Mouse (Mus musculus): Measurements from ENCODE around the gene Camkk1. TPM values are rescaled to one million over a fixed set of nuclear protein-coding genes. Genes with fewer than 3 reads are reported as not detected.

Camkk1 gene
- polyA plus RNA-seq, 1 experiment from 2014 or later: 34.7 TPM

DNA sequence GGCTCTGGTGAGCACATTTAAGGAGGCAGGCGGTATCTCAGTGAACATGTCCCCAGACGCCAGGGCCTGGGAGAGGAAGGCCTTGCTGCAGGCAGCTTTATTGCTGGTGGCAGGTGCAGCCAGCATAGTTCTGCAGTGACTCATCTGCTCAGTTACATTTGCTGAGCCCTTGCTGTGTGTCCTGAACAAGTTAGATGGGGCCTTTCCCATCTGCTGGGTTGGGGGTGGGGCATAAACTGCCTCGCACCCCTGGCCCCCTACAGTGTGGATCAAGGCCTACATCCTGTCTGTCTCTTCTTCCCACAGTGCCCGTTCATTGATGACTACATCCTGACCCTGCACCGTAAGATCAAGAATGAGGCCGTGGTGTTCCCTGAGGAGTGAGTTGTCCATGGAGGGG lies 18.1 kb downstream of the Camkk1 start:
- ATAC-seq (ENCODE audit: low FRiP score): no peak
- H3K36me3 ChIP-seq: peaks cover 56% of the 10 kb centered on the region
- H3K27me3 ChIP-seq (replicated peaks): no peaks in the 10 kb centered on the region
- no peak overlapping the region for H3K9ac ChIP-seq (replicated peaks)
- no peaks in the 10 kb centered on the region for H3K9me3 ChIP-seq (replicated peaks)
- no peak overlapping the region for H3K27ac ChIP-seq (replicated peaks)
- 30% methylated on average over 6 of the region's 6 CpGs for WGBS
- no peak overlapping the region for H3K4me3 ChIP-seq (replicated peaks)
- no peak overlapping the region for H3K4me2 ChIP-seq
- peaks cover under 1% of the 10 kb centered on the region; the same call in 1 of the 2 replicates for H3K4me1 ChIP-seq

DNA sequence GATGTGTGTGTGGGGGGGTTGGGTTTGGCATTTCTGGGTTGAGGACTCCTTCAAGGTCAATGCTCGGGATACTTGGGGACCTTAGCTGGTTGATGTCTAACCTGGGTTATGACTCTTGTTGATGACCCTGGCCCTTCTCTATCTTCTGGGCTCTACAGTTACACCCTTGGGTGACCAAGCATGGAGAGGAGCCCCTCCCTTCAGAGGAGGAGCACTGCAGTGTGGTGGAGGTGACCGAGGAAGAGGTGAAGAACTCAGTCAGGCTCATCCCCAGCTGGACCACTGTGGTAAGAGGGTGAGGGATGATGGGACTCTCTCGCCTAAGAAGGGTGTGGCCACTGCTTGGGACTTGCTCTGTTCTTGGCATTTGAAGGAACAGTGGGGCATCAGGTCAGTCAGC lies 18.9 kb downstream of the Camkk1 start:
- Histone ChIP-seq H3K27ac (replicated peaks) (no peak overlapping the region), H3K9me3 (replicated peaks) (no peaks in the 10 kb centered on the region), H3K4me3 (replicated peaks) (no peak overlapping the region), H3K4me2 (no peak overlapping the region), H3K27me3 (replicated peaks) (no peaks in the 10 kb centered on the region), H3K9ac (replicated peaks) (no peak overlapping the region), H3K36me3 (peaks cover 56% of the 10 kb centered on the region), H3K4me1 (no peaks in the 10 kb centered on the region)
- WGBS: 93% methylated on average over 3 of the region's 3 CpGs
- ATAC-seq (ENCODE audit: low FRiP score): no peak

DNA sequence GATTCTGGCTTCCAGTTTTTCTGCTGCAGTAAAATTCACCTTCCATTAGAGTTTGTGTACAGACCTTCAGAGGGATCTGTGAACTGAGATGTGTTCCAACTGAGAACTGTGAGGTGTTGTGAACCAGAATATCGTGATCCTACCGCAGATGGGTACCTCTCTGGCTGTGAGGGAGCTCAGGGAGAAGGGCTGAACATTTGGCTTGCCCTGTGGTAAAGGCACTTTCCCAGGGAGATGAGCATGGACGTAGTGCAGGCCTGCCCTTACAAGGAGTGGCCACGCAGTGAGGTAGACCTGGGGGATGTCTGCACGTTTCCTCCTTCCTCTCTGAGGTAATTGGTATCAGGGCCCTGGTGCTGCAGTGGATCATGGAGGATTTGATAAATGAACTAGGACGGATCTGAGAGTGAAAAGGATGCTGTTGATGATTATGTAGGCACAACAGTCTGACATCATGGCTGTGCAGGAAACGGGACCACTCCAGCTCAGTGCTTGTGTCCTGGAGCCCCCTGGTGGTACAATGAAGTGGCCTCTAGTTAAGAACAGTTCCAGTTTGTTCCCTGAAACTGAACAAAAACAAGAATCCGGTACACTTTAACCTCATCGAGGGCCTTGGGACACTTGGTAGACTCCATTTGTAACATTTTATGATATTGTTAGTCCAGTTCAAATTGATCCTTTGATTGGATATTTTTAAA lies 20.4 kb downstream of the Camkk1 start:
- Histone ChIP-seq H3K4me1 (no peaks in the 10 kb centered on the region), H3K27ac (replicated peaks) (no peak overlapping the region), H3K9me3 (replicated peaks) (no peaks in the 10 kb centered on the region), H3K4me3 (replicated peaks) (no peak overlapping the region), H3K36me3 (peaks cover 44% of the 10 kb centered on the region), H3K4me2 (no peak overlapping the region), H3K9ac (replicated peaks) (no peak overlapping the region), H3K27me3 (replicated peaks) (no peaks in the 10 kb centered on the region)
- 0 out of 2 replicates have a peak, but pooled peaks have one; percentile 73 for ATAC-seq (ENCODE audit: low FRiP score)
- WGBS: 61% methylated on average over 9 of the region's 9 CpGs

DNA sequence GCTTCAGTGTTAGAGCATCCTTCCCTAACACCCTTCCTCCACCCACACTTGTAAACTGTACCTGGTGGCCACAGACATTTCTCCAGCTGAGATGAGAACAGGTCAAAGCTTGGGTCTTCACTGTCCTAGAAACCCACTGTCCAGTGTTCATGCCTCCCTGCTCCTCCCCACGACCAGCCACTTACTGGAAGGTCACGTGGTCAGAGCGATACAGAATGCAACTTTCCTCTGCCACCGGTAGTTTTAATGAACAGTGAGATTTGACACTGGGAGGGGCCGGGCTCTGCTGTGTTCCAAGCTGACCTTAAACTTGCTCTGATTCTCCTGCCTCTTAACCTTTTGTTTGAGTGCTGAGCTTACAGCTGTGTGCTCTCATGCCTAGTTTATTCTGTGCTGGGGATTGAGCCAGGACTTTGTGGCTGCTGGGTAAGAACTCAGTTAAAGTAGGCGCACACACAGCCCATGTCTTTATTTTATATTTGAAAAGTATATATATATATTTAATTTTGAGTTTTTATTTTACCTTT lies 25.5 kb downstream of the Camkk1 start:
- no peak overlapping the region for H3K27ac ChIP-seq (replicated peaks)
- 70% methylated on average over 6 of the region's 6 CpGs for WGBS
- no peaks in the 10 kb centered on the region for H3K9me3 ChIP-seq (replicated peaks)
- H3K4me3 ChIP-seq (replicated peaks): no peak overlapping the region
- H3K27me3 ChIP-seq (replicated peaks): no peaks in the 10 kb centered on the region
- no peak for ATAC-seq (ENCODE audit: low FRiP score)
- H3K4me1 ChIP-seq: peaks cover 15% of the 10 kb centered on the region
- peaks cover 16% of the 10 kb centered on the region for H3K36me3 ChIP-seq
- no peak overlapping the region for H3K4me2 ChIP-seq
- no peak overlapping the region for H3K9ac ChIP-seq (replicated peaks)

DNA sequence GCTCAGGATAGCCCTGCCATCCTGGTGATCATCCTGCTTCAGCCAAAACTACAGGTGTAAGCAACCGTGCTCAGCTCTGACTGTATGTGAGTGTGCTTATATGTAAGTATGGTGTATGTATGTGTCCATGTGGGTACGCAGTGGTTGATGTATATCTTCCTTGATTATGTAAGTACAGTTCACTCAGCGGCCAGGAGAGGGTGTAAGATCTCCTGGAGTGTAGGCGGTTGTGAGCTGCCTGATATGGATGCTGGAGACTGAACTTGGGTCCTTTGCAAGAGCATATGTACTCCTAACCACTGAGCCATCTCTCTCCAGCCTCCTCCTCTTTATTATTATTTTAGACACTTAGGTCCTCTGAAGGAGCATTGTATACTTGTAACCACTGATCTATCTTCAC lies 26.0 kb downstream of the Camkk1 start:
- Histone ChIP-seq H3K27me3 (replicated peaks) (no peaks in the 10 kb centered on the region), H3K4me1 (peaks cover 19% of the 10 kb centered on the region), H3K4me3 (replicated peaks) (no peak overlapping the region)

DNA sequence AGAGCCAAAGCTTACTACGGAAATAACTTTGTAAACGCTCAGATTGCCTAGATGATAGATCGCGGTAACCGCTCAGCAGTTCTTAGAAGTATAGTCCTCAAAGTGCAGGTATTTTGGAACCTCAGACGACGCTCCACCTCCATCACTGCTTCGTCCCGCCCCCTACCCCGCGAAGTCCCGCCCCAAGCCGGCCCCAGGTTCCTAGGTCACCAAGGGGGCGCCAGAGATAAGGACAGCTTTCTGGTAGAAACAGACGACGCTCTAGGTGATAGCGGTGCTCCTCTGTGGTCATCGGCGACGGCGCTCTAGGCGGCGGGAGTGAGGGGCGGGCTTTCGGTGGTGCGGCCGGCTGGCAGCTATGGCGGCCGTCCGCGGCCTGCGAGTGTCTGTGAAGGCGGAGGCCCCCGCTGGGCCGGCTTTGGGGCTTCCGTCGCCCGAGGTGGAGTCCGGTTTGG lies 28.8 kb downstream of the Camkk1 start, which contains the start of gene Ncbp3:
Gene Ncbp3, plus strand, starts transcription at position 242 of the 455 bp plus-strand sequence.
- peak within 1 kb of the TSS; percentile 90 for H3K4me3 ChIP-seq (replicated peaks)
- no peaks in the 10 kb centered on the region for H3K27me3 ChIP-seq (replicated peaks)
- 1% methylated on average over 39 of the region's 39 CpGs for WGBS

More for the DNA sequence above, 26.0 kb downstream of the Camkk1 start:
- no peak overlapping the region for H3K27ac ChIP-seq (replicated peaks)
- WGBS: 73% methylated on average over 4 of the region's 4 CpGs
- no peak for ATAC-seq (ENCODE audit: low FRiP score)
- H3K9me3 ChIP-seq (replicated peaks): no peaks in the 10 kb centered on the region
- no peak overlapping the region for H3K9ac ChIP-seq (replicated peaks)
- H3K36me3 ChIP-seq: peaks cover 15% of the 10 kb centered on the region
- H3K4me2 ChIP-seq: no peak overlapping the region

DNA sequence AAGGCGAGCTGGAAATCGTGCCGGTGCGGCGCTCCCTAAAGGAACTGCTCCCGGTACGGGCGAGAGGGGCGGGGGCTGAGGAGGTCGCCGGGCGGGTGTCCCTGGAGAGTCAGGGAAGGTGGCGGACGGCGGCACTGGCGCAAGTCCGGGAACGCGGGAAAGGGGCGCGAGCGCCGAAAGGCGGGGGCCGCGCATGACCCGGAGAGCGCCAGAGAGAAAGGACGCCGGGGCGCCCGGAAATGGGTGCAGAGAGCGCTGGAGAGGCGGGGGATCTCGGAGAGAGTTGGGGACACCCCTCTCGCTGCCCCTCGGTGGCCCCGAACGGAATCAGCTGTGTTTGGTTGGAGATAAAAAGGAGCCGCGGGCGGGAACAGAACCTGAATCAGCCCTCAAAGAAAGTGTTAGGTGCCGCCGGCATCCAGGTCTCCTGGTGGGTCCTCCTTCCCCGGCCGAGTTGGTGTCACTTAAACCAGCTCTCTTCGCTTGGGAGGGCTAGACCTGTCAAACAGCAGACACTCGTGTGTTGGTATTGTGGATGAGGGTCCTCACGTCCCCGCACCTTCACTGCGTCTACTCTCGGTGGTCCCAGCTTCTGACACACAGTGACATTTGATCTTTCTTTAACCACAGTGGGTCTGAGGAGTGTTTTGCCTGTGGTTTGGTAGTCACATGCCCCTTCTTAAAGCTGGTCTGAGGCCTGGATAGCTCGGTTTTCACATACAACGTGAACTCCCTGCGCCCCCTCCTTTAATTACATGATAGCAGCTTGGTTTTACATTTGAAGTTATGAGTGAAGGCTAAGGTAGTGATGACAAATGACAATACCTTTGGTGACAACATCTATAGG lies 29.4 kb downstream of the Camkk1 start:
- H3K4me3 ChIP-seq (replicated peaks): peak overlapping the region; percentile 90
- peaks cover 16% of the 10 kb centered on the region for H3K36me3 ChIP-seq
- WGBS: 1% methylated on average over 55 of the region's 55 CpGs
- no peaks in the 10 kb centered on the region for H3K27me3 ChIP-seq (replicated peaks)
- H3K4me1 ChIP-seq: peaks cover 19% of the 10 kb centered on the region
- peak overlapping the region; percentile 75 for H3K4me2 ChIP-seq
- no peaks in the 10 kb centered on the region for H3K9me3 ChIP-seq (replicated peaks)
- peak overlapping the region; percentile 92 for H3K27ac ChIP-seq (replicated peaks)
- H3K9ac ChIP-seq (replicated peaks): peak overlapping the region; percentile 89
- ATAC-seq (ENCODE audit: low FRiP score): peak; percentile 78

More for the DNA sequence above, 28.8 kb downstream of the Camkk1 start, which contains the start of gene Ncbp3:
- H3K4me1 ChIP-seq: peaks cover 19% of the 10 kb centered on the region
- peaks cover 13% of the 10 kb centered on the region; the same call in 1 of the 2 replicates for H3K36me3 ChIP-seq
- H3K9ac ChIP-seq (replicated peaks): peak within 1 kb of the TSS; percentile 89
- ATAC-seq (ENCODE audit: low FRiP score): peak; percentile 95
- no peaks in the 10 kb centered on the region for H3K9me3 ChIP-seq (replicated peaks)
- peak within 1 kb of the TSS; percentile 75 for H3K4me2 ChIP-seq
- H3K27ac ChIP-seq (replicated peaks): peak within 1 kb of the TSS; percentile 92

DNA sequence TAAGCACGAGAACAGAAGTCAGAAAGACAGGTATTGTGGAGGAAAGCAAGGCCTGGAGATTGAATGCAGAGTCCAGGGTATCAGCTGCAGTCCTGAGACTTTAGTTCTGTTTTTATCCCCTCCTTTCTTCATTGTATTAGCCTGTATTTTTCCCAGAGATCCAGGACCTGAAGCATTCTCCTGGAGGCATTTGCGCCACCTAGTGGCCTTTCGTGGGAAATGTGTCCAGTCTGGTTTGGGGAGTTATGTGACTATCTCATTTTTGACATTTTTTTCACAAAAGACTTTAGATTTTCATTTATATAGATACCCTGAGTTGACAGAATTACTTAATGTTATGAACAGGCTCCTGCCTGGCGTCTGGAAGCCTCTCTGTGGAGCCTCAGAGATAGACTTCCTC lies 30.5 kb downstream of the Camkk1 start:
- Histone ChIP-seq H3K27ac (replicated peaks) (peak overlapping the region; percentile 63), H3K27me3 (replicated peaks) (no peaks in the 10 kb centered on the region), H3K9ac (replicated peaks) (peak overlapping the region; percentile 89; the same call in 1 of the 2 replicates), H3K9me3 (replicated peaks) (no peaks in the 10 kb centered on the region), H3K4me2 (peak overlapping the region; percentile 75), H3K4me3 (replicated peaks) (peak overlapping the region; percentile 90), H3K36me3 (peaks cover 27% of the 10 kb centered on the region), H3K4me1 (peaks cover 19% of the 10 kb centered on the region)
- WGBS: 3% methylated on average over 4 of the region's 4 CpGs
- no peak for ATAC-seq (ENCODE audit: low FRiP score)

DNA sequence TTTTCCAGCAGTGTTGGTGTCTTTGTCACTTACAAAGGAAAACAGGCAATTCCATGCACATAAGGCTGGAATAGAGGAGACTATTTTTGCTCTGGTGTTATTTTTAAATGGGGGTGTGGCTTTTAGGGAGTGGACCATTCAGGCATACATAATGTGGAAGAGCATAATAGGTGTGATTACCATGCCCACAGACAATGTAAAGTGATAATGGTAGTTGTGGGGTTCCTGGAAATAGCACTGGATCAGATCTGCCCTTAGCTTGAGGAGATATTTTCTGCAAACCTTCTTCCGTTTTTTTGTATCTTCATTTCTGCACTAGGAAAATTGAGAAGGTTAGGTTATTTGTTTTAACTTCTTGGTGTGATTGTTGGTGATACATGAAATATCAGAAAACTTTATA lies 34.0 kb downstream of the Camkk1 start:
- Histone ChIP-seq H3K4me3 (replicated peaks) (no peak overlapping the region), H3K27ac (replicated peaks) (no peak overlapping the region), H3K4me2 (no peak overlapping the region), H3K9me3 (replicated peaks) (no peaks in the 10 kb centered on the region), H3K27me3 (replicated peaks) (no peaks in the 10 kb centered on the region), H3K36me3 (peaks cover 55% of the 10 kb centered on the region), H3K9ac (replicated peaks) (no peak overlapping the region), H3K4me1 (peaks cover 15% of the 10 kb centered on the region)
- ATAC-seq (ENCODE audit: low FRiP score): no peak
- WGBS: 92% methylated on average over 1 of the region's 1 CpGs

DNA sequence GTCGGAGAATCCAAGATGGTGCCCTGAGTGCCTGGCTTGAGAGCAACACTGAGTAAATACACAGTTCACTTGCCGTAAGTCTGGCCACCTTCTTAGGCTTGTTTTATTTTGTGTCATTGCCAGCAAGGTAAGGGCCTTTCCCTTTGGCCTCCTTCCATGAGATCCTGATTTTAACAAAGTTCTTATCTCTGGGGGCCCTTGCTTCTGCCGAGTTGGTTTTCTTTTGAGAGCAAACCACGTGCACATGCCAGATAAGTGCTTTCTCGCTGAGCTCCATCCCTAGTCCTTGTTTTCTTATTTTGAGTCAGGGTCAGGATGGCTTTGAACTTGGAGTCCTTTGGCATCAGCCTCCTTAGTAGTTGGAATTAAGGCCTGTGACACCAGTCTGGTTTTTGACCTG lies 38.9 kb downstream of the Camkk1 start:
- 91% methylated on average over 5 of the region's 5 CpGs for WGBS
- peaks cover 62% of the 10 kb centered on the region for H3K36me3 ChIP-seq

DNA sequence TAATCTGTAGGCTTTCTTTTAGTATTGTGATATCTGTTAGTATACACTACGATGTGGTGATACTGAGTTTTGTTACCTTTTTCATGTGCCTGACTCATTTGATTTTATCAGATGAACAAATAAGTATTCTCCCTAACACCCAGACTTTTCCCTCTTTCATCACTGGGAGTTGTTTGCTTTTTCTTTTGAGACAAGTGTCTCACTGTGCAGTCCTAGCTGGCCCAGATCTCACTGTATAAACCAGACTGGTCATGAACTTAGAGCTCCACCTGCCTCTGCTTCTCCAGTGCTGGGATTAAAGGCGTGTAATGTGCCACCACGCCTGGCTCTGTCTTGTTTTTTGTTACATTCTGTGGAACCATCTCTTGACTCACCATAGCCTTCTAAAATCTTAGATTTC lies 40.8 kb downstream of the Camkk1 start:
- Histone ChIP-seq H3K4me1 (no peaks in the 10 kb centered on the region), H3K36me3 (peaks cover 52% of the 10 kb centered on the region), H3K9ac (replicated peaks) (no peak overlapping the region), H3K9me3 (replicated peaks) (no peaks in the 10 kb centered on the region), H3K4me3 (replicated peaks) (no peak overlapping the region), H3K27ac (replicated peaks) (no peak overlapping the region), H3K27me3 (replicated peaks) (no peaks in the 10 kb centered on the region), H3K4me2 (no peak overlapping the region)
- 98% methylated on average over 3 of the region's 3 CpGs for WGBS
- ATAC-seq (ENCODE audit: low FRiP score): no peak

More for the DNA sequence above, 38.9 kb downstream of the Camkk1 start:
- Histone ChIP-seq H3K27me3 (replicated peaks) (no peaks in the 10 kb centered on the region), H3K4me2 (no peak overlapping the region), H3K27ac (replicated peaks) (no peak overlapping the region), H3K9me3 (replicated peaks) (no peaks in the 10 kb centered on the region), H3K9ac (replicated peaks) (no peak overlapping the region), H3K4me3 (replicated peaks) (no peak overlapping the region), H3K4me1 (no peaks in the 10 kb centered on the region)
- no peak for ATAC-seq (ENCODE audit: low FRiP score)

Data from neural tube, embryonic 15.5 days (tissue).